Mouse (Mus musculus): Measurements from ENCODE around the gene Hoxa2. TPM values are rescaled to one million over a fixed set of nuclear protein-coding genes. Genes with fewer than 3 reads are reported as not detected.

Hoxa2 gene
- total RNA-seq, 4 experiments from 2014 or later: 0.20 to 0.34 (median 0.22) TPM; not detected in 1

DNA sequence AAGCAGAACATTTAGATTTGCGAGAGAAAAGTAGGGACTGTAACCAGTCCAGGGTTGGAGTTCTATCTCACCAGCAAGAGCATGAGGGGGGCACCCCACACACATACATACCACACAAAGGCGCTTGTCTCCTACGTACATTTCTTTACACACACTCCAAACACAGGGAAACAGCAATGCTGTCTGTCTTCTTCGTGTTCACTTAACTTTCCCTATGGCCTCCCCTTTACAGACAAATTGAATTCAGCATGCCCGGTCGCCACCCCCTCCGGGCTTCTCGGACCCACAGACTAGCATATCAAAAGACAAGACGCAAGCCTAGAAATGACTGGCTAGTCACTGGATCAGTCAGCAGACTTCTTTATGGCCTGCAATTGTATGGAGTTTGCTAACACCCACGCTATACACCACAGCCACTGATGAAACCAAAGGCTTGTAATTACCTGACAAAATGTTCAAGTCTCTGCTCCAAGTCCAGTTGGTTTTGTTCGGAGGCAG, 15.6 kb upstream of the Hoxa2 start:
- DNase-seq (ENCODE audit: low spot score): no peak

- no peak for DNase-seq (ENCODE audit: low spot score)
Observed at GRCm38 (mm10) chr6:52179690-52180089, 15.1 kb upstream of the Hoxa2 start.

DNA sequence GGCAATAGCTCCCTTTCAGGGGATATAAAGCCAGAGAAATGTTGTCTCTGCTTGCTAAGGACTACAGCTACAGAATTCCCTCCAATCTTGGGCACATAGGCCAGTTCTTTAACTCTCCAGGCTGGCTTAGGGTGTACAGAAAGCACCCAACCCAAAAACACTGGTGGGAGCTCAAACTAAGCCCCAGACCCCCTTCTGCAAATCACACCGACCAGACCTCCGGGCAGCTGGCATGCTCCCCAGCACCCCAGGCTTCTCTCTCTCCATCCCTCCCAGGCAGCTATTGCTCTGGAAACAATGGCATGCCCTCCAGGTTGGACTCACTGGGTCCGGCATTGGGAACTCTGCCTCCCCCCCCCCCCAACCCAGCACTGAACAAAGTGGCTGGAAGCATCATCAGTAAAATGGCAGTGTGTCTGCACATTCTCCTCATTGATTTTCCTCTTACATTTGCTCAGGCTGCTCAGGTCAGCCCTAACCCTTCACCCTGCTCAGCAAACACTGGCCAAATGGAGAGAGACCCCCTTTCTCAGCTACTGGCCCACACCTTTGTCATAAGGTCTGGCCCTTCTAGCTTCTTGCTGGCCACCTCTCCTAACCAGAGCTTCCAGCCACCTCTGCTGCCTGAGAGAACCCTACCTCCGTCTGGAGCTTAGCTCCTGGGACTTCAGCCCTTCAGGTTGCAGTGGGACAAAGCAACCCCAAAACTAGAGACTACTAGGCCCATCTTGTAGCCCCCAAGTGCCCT, 14.5 kb upstream of the Hoxa2 start:
- DNase-seq (ENCODE audit: low spot score): no peak

- no peak for DNase-seq (ENCODE audit: low spot score)
Observed at GRCm38 (mm10) chr6:52177806-52178205, 13.2 kb upstream of the Hoxa2 start.

DNA sequence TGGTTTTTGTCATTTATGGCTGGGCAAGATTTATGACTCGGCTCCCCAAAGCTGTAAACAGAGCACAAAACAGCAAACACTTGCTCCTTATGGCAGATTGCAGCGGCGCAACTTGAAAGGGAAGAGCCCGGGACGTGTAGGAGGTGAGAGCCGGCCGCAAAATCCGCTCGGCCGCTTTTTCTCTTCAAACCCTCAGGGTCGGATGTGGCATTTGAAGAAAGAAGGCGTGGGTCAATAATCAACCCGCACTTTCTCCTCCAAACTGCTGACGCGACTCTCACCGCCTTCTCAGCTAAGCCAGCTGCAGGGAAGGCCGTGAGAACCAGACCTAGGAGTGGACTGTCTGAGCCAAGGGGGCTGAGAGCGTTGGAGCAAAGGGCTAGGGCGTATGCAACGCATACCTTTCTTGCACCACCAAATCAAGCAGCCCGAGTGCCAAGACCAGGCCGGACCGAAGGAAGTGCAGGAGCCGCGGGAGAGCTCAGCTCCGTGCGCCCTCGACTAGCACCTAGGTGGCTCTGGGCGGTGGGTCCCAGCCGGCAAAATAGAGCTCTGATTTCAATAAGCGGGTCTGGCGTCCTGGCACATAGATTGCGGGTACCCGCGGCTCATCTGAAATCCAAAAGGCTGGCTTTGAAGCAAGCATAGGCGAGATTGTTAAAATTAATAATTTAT, 12.6 kb upstream of the Hoxa2 start, which contains the start of gene 5730596B20Rik:
Gene 5730596B20Rik, plus strand, starts transcription at position 438 of the 675 bp plus-strand sequence.
- DNase-seq (ENCODE audit: low spot score): no peak

- no peak for DNase-seq (ENCODE audit: low spot score)
Observed at GRCm38 (mm10) chr6:52176391-52176790, 11.8 kb upstream of the Hoxa2 start.

GRCm38 (mm10) chr6:52175864-52176263, 11.2 kb upstream of the Hoxa2 start:
- no peak for DNase-seq (ENCODE audit: low spot score)

- DNase-seq (ENCODE audit: low spot score): no peak
Observed at GRCm38 (mm10) chr6:52174968-52175751, 10.5 kb upstream of the Hoxa2 start.

GRCm38 (mm10) chr6:52173648-52174047, 9.0 kb upstream of the Hoxa2 start:
- no peak for DNase-seq (ENCODE audit: low spot score)

DNA sequence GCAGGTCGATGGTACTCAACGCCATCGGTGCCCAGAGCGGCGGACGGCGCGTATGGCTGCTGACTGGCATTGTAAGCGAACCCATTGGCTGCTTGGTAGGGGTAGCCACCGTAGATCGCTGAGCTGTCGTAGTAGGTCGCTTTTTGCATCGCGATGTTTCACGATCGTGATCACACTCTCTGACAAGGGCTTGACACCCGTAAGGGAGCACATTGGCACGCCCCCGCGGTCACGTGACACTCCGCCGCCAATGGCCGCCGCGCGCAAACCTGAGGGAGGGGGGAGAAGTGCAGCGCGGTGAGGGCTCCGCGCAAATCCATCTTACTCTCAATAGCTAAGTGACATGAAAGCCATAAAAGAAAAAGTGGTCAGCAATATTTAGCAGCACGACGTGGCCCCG, 7.9 kb upstream of the Hoxa2 start:
- DNase-seq (ENCODE audit: low spot score): no peak

GRCm38 (mm10) chr6:52171938-52172337, 7.3 kb upstream of the Hoxa2 start:
- DNase-seq (ENCODE audit: low spot score): no peak

DNA sequence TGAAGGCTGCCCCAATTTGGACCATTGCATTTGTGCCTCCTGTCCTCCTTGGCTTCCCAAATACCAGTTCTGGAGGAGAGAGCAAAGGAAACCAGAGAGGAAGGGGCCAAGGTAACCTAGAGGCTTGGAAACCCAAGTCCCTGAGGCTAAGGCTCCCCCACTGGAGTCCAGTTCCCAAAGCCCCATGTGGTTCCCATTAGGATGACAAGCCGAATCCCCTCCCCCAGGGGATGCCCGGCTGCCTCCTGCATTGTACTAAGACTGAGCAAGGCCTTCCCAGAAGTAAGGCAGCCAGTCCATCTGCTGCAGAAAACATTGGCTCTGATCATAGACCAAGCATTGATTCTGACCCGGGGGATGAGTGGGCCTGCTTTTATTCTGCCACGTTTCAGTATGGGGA, 6.7 kb upstream of the Hoxa2 start:
- DNase-seq (ENCODE audit: low spot score): no peak

DNA sequence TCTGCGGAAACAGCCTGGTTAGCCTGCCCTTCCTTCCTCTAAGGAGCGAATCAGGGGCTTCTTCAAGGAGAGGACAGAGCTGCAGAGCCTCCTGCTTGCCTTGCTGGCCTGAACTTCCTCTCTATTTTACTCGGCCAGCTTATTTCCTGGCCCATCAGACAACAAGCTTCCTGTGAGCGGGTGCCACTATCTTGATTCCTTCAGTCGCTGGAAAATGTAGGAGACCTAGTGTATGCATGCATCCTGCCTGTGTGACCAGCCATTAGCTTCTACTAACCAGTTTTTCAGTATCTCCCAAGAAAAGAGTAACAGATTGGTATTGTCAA, 6.2 kb upstream of the Hoxa2 start:
- DNase-seq (ENCODE audit: low spot score): no peak

DNA sequence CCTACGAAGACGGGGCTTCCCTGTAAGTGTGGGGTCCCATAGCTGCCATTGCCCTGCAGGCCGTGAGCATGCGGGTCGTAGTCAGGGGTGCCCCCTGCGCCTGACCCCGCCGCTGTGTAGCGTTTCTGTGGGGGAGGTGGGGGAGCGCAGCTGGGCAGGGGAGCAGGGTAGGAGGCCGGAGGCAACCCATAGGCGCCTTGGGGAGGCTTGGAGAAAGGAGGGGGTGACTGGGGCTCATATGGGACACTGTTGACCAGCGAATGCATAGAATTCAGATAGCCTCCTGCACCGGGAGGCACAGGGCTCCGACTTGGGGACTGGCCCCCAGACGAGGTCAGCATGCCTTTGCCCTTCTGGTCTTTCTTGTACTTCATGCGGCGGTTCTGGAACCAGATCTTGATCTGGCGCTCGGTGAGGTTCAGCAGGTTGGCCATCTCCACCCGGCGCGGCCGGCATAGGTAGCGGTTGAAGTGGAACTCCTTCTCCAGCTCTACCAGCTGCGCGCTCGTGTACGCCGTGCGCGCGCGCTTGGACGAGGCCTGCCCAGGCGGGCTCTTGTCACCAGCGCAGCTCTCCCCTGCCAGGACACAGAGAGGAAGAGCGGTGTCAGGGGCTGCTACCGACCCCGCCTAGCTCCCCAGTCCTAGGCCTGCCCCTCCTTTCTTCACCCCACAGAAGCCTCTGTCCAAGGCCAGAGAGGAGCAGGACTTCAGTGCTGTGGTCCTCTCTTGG, 5.7 kb upstream of the Hoxa2 start:
- DNase-seq (ENCODE audit: low spot score): no peak

GRCm38 (mm10) chr6:52169499-52170165, 5.0 kb upstream of the Hoxa2 start:
- DNase-seq (ENCODE audit: low spot score): no peak

- no peak for DNase-seq (ENCODE audit: low spot score)
Observed at GRCm38 (mm10) chr6:52168191-52169055, 3.8 kb upstream of the Hoxa2 start.

- DNase-seq (ENCODE audit: low spot score): no peak
Observed at GRCm38 (mm10) chr6:52167736-52168161, 3.1 kb upstream of the Hoxa2 start.

DNA sequence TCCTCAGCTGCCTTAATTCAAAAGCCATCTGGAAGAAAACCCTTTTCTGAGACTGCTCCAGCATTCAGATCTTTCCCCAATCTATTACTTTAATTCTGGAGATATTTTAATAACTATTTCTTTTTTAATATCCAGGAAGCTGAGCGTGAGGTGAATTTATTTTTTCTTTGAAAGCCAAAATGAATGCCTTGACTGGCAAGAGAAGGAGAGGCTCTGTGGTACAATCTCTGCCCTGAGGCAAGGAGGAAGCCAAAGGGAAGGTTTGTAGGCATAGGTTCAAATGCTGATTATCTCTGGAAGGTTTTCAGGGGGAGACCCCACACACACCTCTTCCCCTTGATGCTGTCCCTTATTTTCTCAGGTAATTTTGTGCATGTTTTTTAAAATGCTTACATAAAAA, 2.5 kb upstream of the Hoxa2 start:
- DNase-seq (ENCODE audit: low spot score): no peak

DNA sequence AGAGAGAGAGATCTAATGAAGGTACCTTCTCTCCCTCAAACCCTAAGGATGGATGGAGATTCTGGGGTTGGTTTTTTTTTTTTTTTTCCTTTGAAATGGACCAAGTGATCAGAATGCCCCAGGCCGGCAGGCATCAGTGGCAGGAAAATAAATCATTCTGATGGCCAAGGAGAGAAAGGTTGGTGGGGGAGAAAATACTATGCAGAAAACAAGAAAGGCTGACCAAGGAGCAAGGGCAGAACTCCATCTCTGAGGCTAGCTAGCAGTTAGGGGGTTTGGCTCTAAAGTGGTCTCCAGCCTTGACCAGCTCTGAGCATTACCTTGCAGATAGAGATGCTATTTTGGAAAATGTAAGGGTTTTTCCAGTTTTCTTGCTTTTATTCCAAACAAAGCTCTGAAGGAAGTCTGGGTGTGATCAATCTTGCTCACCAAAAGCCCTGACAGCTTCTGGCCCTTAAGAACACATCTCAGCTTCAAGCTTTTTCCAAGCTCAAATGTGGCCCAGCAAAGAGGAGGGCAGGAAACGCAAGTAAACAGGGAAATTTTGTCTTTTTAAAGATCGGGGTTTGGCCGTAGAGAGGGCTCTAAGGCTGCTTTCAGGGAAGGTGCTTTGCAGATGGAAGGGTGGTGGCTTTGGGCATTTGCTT, 1.9 kb upstream of the Hoxa2 start:
- no peak for DNase-seq (ENCODE audit: low spot score)
